Mouse (Mus musculus) G1E (cell line): ENCODE data around the gene Arf6.

Experiments
- CTCF ChIP-seq: IDR thresholded peaks from 2 replicates; pipeline ENCODE4 v1.5.1; 2012; ENCODE audit warnings: low read depth, low read length, inconsistent platforms, mixed read lengths
- GATA1 ChIP-seq: IDR thresholded peaks from 2 replicates; pipeline ENCODE4 v1.6.1; 2012; ENCODE audit warnings: borderline replicate concordance, low read length, inconsistent platforms, mixed read lengths
- TAL1 ChIP-seq: conservative IDR thresholded peaks from 2 replicates; pipeline ENCODE4 v1.6.1; 2012; ENCODE audit warnings: low read depth, low read length, inconsistent platforms, mixed read lengths

DNA sequence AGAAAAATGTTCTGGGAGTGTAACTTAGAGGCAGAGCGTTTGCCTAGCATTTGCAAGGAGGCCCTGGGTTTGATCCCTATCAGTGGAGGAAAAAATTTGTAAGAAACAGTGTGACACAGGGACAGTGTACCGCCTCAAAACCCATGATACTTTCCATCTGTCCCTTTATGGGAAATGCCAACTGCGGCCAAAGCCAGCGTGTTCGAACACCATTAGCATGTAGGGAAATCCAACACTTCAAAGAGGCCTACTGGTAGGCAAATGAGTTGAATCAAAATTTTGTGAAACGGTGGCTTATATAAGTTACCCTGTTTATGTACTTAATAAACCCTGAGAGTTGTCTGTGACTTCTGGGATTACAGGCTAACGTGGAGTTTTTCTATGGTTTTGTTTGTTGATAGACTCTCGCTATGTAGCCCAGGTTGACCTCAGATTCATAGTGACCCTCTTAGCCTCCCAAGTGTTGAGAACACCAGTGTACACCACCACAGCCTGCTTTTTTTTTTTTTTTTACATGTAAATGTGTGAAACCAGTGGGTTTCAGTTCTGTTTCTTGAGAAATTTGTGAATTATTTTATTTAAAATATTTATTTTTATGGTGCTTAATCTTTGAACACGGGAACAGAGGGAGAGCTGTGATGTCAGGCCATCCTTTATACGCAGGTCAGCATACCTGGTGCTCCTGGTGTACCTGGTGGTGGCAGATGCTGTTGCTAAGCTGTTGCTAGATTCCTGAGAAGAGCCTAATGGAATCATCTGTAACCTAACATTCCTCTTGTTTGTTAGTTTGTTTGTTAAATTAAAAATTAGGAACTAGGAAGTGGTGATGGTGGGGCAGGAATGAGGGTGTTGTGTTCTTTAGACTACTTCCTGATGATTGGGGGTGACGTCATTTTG, 6.9 kb downstream of the Arf6 start:
- TF ChIP-seq CTCF, result no peak
- TF ChIP-seq TAL1, result no peak
- no peak for TF ChIP-seq GATA1
